Mouse (Mus musculus) adrenal gland, adult (tissue): ENCODE measurements around the gene Ssbp4.

ENCODE experiments used
- DNase-seq, 2 experiments: peaks; one replicate each; pipeline ENCODE4 v3.0.0; 2022 to 2023; ENCODE audit warnings: low spot score in 1 of 2; ENCODE audit not compliant: inconsistent age in 2 of 2

Ssbp4 gene

DNA sequence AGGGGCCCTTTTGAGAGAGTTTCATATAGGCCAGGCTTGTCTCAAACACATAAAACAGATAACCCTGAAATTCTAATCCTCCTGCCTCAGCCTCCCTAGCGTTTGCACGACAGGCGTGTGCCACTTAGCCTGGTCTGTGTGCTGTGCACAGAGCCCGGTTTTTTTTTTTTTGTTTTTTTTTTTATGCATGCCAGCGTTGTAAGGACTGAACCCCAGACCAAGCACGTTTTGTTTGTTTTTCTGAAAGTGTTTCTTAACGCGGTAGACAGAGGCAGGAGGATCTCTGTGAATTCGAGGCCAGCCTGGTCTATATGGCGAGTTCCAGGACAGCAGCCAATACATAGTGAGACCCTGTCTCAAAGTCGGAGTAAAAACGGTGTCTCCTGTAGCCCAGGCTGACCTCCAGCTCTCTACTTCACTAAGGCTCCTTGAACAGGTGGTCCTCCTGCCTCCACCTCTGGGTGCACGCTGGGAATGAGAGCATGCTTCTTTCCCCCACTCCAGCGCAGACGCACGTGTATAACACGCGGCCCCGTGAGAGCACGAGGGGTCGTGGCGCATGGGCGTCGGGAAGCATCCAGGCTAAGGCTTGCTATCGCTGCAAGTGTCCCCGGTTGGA is at the start of gene Ssbp4:
Gene Ssbp4, minus strand, starts transcription at position 124 of the 619 bp plus-strand sequence.
- no peak for DNase-seq

DNA sequence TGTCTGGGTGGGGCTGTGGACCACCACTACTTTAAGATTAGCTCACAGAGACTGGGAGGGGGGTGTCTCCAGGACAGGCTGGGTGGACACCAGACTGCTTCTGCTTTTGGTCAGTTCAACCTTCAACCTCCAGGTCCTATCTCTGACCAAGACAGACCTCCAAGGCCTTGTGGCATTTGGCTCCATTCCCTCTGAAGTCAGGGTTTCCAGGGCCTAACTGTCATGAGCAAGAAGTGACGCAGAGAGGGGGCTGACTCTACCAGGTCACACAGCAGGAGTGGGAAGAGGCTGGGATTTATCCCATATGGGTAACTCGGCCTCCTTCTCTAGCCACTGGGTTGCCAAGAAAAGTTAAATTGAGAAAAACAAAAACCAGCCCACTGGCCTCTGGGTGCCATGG is 49.1 kb upstream of the Ssbp4 start:
- peak; percentile 85 to 93 for DNase-seq

DNA sequence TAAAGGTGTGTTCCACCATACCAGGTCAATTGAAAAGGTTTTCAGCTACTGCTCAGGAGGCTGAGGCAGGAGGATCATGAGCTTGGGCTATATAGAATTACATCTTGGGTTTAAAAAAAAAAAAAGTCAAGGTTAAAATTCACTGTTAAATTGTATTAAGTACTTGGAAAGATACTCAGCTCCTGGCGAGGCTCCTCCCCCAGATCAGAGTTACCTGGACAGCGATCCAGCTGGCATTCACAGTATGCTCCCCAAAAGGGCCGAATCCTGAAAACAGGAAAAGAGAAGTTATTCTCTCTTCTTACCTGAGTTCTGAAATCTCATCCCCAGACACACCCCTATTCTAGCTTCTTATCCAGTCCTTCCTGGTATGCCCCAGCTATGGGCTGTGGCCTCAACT is 48.5 kb upstream of the Ssbp4 start:
- DNase-seq = peak in 1 of 2 experiments; percentile 15

DNA sequence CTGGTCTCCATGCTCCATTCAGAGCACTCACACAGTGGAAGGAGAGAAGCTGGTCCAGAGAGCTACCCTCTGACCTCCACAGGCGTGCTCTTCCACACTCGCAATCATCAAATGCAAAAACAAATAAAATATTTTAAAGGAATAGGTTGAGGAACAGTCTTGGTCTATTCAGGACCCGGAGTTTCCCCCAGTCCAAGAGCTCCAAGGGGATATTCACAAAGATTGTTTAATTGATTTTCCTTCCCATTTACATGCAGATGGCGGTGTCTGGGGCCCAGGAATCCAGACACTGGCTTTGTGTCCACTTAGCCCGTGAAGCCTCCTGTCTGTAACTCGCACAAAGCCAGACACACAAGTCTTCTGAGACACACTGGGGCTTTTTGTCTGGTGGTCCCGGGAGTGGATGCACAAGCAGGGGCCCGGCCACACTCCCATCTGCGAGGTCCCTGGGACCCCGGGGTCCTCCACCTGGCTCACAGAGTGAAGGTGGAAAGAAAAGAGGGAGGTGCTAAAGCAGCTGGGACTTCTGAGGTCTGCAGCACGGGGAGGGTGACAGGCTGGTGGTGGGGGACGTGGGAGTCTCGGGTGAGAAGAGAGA is 47.6 kb upstream of the Ssbp4 start:
- peak in 1 of 2 experiments; percentile 22 for DNase-seq

DNA sequence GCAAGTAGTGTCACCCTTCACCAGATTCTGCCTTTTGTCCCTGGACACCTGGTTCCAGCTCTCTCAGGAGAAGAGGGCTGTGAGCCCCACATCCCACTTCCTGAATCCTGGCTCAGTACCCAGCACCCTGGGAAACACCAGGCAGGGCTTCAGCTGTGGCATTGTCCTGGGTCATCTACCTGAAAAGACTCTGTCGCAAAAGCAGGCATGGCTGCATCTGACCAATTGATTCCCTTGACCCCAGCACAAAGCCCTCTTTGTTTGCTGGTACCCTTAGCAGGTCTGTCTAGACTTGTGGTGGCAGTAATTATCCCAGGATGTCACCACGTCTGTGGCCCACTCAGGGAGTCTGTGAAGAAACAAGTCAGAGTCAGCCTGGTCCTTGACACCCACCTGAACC is 46.8 kb upstream of the Ssbp4 start:
- DNase-seq = no peak

DNA sequence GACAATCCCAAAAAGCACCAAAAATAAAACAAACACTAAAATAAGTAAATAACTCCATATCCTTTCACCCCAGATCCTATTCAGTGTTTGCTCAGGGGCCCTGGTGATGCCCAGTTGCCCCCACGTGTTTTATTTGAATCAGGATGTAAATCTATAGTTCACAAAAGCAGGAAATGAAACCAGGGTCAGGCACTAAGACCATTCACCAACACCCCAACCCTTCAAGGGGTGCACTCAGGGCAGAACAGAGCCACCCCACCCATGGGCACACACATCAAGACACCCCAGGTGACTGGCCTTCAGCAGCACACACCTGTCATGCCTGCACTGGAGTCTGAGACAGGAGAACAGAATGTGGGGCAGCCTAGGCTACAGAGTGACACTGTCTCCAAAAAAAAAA is 45.4 kb upstream of the Ssbp4 start:
- no peak for DNase-seq

DNA sequence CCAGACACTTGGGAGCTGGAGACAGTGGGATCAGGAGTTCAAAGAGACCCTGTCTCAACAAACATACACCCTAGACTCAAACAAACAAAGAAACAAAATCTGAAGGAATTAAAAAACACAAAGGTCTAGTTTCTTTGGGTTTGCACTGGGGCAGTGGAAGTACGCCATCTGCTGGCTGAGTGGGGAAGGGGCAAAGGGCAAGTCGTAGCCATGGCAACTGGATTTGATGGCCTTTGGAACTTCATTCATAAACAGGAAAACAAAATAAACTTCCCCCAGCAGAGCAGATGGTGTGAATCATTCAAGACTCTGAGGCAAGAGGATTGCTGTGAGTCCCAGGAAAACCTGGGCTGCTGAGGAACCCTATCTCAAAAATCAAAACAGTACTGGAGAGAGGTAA is 44.6 kb upstream of the Ssbp4 start:
- DNase-seq = peak; percentile 73 to 90

DNA sequence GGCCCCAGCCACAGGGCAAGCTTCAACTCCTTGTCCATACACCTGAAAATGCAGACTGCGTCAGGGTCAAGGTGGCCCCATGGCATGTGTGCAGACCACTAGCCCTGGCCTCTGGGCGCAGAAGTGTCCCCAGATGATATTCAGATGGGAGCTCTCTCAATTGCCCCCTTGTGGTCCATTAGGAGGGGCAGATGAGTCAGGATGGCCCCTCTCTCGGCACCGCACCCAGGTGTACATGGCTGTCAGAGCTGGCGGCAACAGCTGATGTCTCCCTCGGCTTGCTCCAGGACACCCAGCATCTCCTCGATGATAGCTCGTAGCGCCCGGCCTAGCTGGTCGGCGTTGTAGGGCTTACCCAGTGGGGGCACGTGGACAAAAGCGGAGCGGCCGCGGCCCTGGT is 41.7 kb upstream of the Ssbp4 start:
- no peak for DNase-seq

DNA sequence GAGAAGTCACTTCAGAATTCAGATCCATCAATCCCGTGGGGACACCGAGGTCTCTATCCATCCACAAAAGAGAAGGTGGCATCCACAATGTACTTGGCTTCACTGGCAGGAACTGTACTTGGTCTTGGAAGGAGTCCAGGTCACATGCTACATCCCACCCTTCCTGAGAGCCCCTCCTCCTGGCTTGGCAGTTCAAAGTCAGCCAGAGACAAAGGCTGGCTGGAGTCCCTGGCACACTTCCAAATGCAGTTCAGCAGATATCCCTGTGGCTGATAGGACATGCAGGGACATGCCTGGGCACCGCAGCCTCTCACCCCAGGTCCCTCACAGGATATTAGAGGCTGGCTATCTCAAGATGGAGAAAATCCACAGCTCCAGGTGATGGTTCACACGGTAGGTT is 40.7 kb upstream of the Ssbp4 start:
- DNase-seq = peak; percentile 92 to 94

DNA sequence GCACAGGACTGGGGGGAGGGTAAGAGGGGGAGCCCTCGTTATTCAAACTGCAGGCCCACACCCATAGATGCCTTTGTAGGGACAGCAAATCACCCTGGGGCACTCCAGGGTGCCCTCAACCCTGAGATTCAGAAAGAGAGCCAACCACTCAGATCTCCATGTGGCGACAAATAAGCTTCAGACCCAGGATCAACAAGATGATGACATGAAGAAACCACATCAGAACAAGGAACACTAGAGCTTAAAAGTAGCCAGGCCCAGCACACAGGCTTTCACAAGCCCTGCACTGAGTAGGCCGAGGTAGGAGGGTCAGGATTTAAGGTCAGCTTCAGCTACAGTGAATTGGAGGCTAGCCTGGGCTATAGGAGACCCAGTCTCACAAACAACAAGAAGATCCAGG is 40.2 kb upstream of the Ssbp4 start:
- DNase-seq = no peak

DNA sequence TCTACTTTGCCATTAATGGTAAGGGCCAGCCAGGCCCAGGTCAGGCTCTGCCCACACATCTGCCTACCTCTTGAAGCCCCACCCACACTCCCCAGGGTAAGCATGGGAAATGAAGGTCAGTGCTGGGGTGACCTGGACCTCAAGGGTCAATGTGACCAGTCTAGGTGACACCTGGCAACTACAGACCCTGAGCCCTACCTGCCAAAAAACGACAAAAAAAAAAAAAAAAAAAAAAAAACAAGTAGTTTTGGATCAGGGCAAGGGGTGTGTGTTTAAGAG is 39.4 kb upstream of the Ssbp4 start:
- no peak for DNase-seq

DNA sequence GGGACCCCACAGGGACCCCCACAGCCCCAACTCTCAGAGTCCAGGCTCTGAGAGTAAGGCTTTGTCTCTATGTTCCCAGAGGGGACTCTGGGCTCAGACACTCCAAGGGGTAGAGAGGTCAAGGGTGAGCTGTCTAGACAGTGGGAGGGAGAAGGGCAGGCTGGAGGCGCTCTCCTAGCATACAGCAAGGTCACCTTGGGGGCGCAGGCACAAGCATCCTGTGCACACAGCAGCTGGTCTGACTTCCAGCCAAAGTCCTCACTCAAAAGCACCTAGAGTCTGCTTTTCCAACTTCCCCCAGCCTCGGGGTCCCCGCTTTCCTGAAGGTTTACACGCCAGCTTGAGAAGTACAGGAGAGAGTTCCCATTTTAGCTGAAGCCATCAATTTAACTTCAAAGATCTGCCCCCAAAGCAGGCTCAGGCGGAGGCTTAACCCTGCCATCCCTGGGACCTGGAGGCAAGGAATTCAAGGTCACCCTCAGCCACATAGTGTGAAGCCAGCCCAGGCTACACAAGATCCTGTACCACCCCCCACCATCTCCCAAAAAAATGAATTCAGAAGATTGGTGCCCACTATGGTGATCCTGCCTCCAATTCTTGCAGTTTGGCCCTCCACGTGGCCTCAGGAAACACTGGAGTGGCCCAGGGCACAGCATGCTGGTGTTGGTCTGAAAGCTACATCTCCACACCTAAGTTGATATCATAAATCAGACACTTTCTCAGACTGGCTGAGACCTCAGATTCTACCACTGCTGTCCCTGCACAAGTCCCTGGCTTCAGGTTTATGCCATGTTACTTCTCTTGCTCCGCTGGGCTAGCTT is 38.9 kb upstream of the Ssbp4 start:
- peak; percentile 62 to 82 for DNase-seq

DNA sequence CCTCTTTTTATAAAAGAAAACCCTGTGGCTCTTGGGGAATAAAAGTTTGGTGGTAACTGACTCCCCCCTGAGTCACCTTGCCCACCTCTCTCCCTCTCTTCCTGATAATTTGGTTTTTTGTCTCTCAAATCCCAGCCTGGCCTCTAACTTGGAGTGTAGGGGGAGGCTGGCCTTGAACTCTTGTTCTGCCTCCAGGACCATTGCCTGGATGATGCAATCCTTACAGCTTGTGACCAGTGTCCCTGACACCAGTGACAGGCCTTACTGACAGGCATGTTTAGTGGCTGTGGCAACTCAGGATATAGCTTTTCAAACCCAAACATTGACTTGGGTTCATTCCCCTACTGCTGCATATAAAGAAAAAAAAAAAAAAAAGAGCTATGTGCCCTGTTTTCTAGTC is 38.1 kb upstream of the Ssbp4 start:
- DNase-seq = peak; percentile 82 to 90

DNA sequence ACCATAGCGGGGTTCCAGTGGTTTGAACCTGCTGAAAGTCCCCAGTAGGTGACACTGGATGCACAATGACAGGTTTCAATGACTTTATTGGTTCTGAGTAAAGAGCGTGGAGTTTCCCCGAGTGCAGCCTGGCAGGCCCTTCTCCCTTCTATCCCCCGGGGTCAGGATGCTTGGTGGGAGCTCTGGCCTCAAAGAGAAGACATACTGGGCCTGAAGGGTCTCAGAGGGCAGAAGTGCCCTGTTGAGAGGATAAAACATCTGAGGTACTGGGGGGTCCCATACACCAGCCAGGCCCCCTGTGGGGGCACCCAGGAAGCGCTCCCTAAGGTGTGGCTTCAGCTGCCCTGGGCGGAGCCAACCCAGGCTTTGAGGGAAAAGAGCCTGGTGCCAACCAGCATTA is 37.7 kb upstream of the Ssbp4 start:
- DNase-seq = peak in 1 of 2 experiments; percentile 74

DNA sequence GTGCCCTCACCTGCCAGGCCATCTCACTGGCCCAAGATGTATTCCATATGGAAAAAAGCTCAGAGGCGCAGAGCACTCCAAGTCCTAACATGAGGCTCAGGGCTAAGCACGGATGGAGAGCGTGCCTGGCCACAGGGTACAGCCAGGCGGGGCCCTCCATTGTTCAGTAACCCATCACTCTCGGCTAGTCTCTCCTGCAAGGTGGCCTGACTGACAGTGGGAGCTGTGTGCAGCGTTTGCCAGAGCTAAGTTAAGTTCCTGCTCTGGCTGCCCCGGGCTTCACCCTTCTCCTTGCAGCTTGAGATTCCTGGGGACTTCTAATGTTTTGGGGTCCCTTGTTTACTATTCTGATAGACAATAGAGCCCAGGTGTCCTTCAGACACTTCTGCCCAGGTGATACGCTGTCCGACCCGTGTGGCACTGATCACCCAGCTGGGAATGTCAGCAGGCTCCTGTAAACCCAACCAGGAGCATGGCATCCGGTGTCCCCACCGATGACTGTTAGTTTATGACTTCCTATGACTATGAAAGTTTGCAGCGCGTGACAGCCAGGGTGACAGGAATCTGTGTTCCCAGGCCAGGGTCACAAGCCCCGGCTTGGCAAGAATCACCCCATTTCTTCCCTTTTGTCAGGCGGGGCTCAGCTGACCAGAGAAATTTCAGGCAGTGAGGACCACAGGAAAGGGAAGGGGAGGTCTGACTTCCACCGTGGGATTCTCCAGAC is 37.0 kb upstream of the Ssbp4 start:
- DNase-seq = peak; percentile 85 to 91

DNA sequence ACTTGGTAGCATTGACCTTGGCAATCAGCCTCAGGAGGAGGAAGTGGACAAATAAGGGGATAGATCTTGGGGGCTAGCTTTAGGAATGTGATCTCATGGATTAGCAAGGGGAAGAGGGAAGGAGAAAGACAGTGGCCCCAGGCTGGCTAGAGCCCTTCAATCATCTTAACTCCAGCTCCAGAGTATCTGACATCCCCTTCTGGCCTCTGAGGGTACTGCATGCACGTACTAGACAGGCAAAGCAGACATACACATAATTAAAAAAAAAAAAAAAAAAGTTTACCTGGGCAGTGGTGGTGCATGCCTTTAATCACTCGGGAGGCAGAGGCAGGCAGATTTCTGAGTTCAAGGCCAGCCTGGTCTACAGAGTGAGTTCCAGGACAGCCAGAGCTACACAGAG is 35.4 kb upstream of the Ssbp4 start:
- no peak for DNase-seq

DNA sequence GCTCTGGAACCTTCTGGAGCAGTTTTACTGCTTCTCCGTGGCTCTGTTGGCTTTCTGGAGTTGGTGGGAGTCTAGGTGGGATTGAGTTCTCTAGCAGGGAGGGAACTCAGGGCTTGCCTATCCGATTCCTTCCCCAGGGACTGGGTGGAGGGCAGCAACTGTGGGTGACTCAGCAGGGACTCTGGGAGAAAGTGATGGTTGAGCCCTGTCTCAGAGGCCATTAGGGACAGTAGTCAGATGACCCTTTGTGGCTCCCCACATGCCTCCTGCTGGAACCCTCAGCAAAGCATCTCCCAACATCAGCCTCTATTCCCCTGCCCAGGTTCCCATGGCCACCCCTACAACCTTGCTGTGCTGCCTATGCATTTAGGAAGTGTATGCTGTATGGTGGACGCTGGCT is 34.3 kb upstream of the Ssbp4 start:
- no peak for DNase-seq

DNA sequence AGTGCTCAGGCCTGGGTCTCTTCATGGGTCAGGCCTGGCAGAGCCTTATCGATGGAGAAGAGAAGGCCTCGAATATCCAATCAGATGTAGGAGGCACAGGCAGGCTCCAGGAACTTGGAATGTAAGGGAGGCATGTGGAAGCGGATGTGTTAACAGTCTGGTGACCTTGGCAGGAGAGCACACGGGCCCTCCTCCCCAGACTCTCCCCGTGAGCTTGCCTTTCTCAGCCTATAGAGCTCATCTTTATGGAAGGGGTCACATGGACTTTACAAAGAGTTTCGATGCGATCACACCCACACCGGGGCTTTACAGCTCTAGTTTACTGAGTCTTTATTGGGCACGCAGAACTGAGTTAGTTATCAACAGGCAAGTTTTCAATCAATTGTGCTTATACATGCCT is 30.1 kb upstream of the Ssbp4 start:
- no peak for DNase-seq

DNA sequence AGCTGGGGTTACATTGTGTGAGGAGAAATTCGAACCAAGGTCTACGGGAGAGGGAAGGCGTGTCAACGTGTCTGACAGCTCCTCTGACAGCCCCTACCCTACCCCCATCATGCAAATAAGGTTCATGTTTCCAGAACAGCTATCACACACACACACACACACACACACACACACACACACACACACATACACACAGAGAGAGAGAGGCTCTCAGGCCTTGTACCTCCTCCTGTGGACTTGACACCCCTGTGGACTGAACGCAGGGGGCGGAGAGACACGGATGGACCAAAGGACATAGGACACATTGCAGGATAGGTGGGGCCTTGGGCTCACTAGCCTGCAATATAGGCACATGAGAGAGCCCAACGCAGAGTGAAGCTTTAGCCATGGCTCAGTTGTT is 28.2 kb upstream of the Ssbp4 start:
- no peak for DNase-seq

DNA sequence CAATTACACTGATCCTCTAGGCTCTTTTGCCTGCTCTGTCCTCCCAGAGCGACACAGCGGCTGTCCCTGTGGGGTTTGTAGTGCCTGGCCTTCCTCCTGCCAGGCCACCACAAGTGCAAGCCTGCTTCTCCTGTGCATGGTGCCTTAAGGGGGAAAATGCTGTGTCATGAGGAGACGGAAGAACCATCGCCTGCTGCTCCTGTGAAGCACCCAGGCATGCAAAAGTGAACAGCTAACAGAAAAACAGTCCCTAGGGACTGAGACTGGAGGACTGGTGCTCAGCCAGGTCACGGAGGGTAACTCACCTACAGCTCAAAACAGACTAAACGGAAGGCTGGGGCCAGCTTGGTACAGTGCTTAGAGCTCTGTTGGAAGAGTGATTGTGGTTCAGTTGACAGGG is 26.9 kb upstream of the Ssbp4 start:
- no peak for DNase-seq

DNA sequence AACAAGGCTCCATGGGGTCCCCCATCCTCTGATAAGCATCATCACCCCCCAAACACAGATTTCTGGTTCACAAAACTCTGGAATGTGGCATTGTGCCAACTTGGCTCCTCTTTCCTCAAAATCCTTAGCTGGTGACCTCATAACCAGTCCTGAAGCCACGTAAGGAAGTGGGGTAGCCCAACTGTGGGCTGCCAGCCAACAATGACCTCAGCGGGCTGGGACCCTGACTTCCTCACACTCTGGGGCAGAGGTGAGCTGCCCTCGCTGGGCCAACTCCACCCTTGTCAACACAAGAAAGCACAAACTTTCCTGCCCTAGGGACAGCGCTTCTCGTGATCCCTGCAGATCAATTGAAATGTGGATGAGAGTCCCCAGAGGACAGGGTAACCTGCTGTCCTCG is 25.4 kb upstream of the Ssbp4 start:
- DNase-seq = peak; percentile 82 to 87

DNA sequence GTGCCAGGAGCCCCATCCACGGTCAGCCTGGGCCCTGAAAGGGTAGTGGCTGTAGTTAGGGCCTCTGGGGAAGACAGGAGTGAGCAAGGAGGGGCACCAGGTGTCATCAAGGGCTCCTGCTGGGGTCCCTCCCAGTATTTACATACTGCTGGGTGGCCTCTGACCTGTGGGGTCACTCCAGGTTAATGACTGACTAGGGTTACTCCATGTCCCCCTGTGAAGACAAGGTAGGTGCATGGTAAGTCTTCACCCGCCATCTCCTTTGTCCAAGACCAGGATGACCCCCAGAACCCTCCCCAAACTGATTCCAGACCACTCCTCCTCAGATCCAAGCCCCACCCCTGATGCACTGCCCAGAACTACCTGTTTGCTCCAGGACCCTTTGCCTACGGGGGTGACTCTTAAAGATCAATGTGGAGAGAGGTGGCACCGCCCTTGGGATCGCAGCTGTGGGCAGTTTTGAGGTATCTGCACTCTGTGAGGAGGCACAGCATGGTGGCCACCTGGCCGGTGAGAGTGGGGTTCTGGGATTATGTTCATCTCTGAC is 23.7 kb upstream of the Ssbp4 start, which contains the start of gene Gdf15:
Gene Gdf15, minus strand, starts transcription at position 111 of the 547 bp plus-strand sequence.
- DNase-seq = no peak
